Mouse (Mus musculus) stomach, postnatal 0 days (tissue): Measurements from ENCODE around the gene Alx1.

ENCODE experiments used
- CTCF ChIP-seq: IDR thresholded peaks from 2 replicates; pipeline ENCODE4 v1.5.1; 2016; ENCODE audit warnings: antibody characterized with exemption, low read depth, mild to moderate bottlenecking, moderate library complexity
- EP300 ChIP-seq: optimal IDR thresholded peaks from 2 replicates; pipeline ENCODE3; 2016; ENCODE audit warnings: antibody characterized with exemption

DNA sequence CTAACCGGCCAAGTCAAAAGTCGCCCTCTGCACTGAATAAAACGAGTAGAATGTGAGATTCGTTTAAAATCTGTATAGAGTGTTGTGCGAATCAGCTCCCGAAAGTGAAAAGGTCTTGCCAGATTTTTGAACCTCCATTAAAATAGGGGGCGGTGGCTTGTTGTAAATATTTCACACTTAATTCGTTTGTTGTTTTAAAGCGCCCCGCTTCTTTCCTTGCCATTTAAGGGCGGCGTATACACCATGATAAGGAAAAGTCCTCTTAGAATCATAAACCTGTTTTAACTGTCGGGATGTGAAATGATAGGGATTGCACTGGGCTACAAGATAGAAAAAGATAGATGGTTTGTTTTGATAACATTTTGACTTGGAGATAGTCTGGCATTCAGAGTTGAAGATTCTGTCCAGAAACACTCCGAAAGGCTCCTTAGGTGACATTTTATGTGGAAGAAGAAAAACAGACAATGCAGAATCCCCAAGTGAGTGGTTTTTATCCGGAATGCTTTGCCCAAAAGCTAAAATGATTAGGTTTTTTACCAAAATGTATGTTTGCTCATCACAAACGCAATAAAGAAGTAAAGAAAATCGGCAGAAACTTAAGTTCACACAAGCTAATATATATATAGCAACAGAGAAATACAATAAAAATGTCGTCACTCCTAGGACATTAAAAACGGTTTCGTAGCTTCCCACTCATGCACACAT lies 2.6 kb downstream of the Alx1 start:
- TF ChIP-seq CTCF (no peak), EP300 (no peak)
